Mouse (Mus musculus): ENCODE data around the gene Sucla2. TPM values are rescaled to one million over a fixed set of nuclear protein-coding genes. Genes with fewer than 3 reads are reported as not detected.

The Sucla2 gene
- polyA plus RNA-seq, 1 experiment from 2014 or later: 110 TPM

DNA sequence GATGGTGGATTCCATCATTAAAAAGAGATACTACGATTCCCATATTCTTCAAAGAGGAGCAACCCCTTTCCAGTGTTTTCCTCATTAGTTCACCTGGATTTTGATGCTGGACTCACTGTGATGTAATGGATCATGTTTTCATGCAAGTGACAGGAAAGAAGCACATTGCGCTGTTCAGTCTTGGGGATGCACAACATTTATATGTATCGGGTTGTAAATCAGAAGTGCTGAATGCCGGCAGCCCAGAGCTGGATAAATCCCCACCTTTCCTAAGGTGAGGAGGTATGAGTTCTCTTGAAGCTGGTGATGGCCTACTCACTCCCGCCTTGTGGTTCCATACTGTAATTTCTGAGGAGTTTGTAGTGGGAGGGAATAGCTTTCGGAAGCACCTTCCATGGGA, 31.8 kb upstream of the Sucla2 start:
- H3K4me3 ChIP-seq (replicated peaks; ENCODE audit: low read length): no peak overlapping the region
- WGBS: 95% methylated on average over 6 of the region's 6 CpGs
- no peaks in the 10 kb centered on the region for H3K27me3 ChIP-seq (replicated peaks; ENCODE audit: control insufficient read depth, insufficient read depth, low read length)
- H3K36me3 ChIP-seq (ENCODE audit: control insufficient read depth, insufficient read depth): no peaks in the 10 kb centered on the region
- peaks cover 6% of the 10 kb centered on the region; the same call in 1 of the 2 replicates for H3K9me3 ChIP-seq (ENCODE audit: control insufficient read depth, low read length)
- H3K9ac ChIP-seq (replicated peaks; ENCODE audit: low read depth, low read length): no peak overlapping the region
- no peak for ATAC-seq
- H3K27ac ChIP-seq (ENCODE audit: low read length): no peak overlapping the region
- no peaks in the 10 kb centered on the region for H3K4me1 ChIP-seq (replicated peaks; ENCODE audit: control insufficient read depth, insufficient read depth, low read length)
- no peak overlapping the region for H3K4me2 ChIP-seq (ENCODE audit: low read length)

DNA sequence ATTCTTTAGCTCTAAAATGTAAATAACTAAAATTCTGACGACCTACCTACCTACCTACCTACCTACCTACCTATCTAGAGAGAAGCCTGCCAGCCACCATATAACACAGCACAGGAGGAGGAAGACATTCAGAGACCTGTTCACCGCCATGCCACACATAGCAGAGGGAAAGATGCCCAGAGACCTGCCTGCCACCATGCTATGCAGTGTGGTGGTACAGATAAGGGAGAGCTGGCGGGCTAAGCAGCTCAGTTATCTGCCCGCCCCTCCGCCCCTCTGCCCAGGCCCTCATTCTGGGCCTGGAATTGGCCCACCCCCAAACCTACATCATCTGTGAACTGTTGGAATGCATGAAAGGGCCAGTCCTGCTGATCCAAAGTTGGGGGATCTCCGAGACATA, 31.0 kb upstream of the Sucla2 start:
- 81% methylated on average over 6 of the region's 6 CpGs for WGBS
- no peak overlapping the region for H3K9ac ChIP-seq (replicated peaks; ENCODE audit: low read depth, low read length)
- H3K4me2 ChIP-seq (ENCODE audit: low read length): no peak overlapping the region
- H3K27ac ChIP-seq (ENCODE audit: low read length): no peak overlapping the region
- H3K36me3 ChIP-seq (ENCODE audit: control insufficient read depth, insufficient read depth): no peaks in the 10 kb centered on the region
- H3K4me3 ChIP-seq (replicated peaks; ENCODE audit: low read length): no peak overlapping the region
- no peaks in the 10 kb centered on the region for H3K4me1 ChIP-seq (replicated peaks; ENCODE audit: control insufficient read depth, insufficient read depth, low read length)
- H3K9me3 ChIP-seq (ENCODE audit: control insufficient read depth, low read length): peaks cover 6% of the 10 kb centered on the region; the same call in 1 of the 2 replicates
- H3K27me3 ChIP-seq (replicated peaks; ENCODE audit: control insufficient read depth, insufficient read depth, low read length): no peaks in the 10 kb centered on the region
- ATAC-seq: no peak

DNA sequence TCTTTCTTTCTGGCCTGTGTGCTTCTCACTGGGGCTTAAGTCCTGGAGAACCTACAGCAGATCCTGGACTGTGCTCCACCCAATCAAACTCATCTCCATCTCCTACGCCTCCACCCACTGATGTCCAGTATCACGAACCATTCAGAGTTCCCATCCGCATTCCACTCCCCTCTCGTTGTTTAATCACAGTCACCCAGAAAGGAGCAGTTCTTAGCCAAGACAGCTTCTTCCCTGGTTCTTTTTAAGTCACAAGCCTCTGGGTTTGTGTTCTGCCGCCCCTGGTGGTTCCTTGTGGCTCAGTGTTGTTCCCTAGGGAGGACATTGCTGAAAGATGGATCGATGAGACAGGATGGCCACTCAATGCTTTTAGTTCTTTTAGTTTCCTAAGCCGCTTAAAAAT, 29.4 kb upstream of the Sucla2 start:
- no peak for ATAC-seq

DNA sequence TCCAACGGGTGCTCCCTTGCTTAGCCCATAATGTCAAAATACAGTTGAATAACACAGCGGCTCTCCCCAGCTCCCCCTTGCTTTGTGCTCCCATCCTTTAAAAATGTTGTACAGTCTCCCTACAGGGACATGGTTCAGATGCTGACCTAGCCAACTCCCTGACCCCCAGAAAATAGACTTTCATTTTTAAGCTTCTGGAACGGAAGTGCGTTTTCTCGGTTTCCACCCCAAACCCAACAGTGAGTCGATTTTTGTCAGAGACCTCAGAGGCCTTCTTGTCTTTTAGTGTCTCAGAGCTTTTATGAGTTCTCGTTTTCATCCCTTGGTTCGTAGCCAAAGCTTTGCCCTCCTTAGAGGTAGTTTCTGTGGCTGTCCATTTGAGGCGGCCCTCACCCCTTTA, 23.8 kb upstream of the Sucla2 start:
- H3K27ac ChIP-seq (ENCODE audit: low read length): no peak overlapping the region
- H3K9ac ChIP-seq (replicated peaks; ENCODE audit: low read depth, low read length): no peak overlapping the region
- peaks cover 19% of the 10 kb centered on the region for H3K4me1 ChIP-seq (replicated peaks; ENCODE audit: control insufficient read depth, insufficient read depth, low read length)
- H3K4me2 ChIP-seq (ENCODE audit: low read length): no peak overlapping the region
- H3K36me3 ChIP-seq (ENCODE audit: control insufficient read depth, insufficient read depth): no peaks in the 10 kb centered on the region
- WGBS: 85% methylated on average over 9 of the region's 9 CpGs
- no peaks in the 10 kb centered on the region for H3K9me3 ChIP-seq (ENCODE audit: control insufficient read depth, low read length)
- no peak for ATAC-seq
- no peak overlapping the region for H3K4me3 ChIP-seq (replicated peaks; ENCODE audit: low read length)
- no peaks in the 10 kb centered on the region for H3K27me3 ChIP-seq (replicated peaks; ENCODE audit: control insufficient read depth, insufficient read depth, low read length)

More for the DNA sequence above, 29.4 kb upstream of the Sucla2 start:
- H3K4me3 ChIP-seq (replicated peaks; ENCODE audit: low read length): no peak overlapping the region
- H3K36me3 ChIP-seq (ENCODE audit: control insufficient read depth, insufficient read depth): no peaks in the 10 kb centered on the region
- no peak overlapping the region for H3K27ac ChIP-seq (ENCODE audit: low read length)
- H3K9me3 ChIP-seq (ENCODE audit: control insufficient read depth, low read length): peaks cover 2% of the 10 kb centered on the region; the same call in 1 of the 2 replicates
- H3K4me1 ChIP-seq (replicated peaks; ENCODE audit: control insufficient read depth, insufficient read depth, low read length): no peaks in the 10 kb centered on the region
- H3K9ac ChIP-seq (replicated peaks; ENCODE audit: low read depth, low read length): no peak overlapping the region
- WGBS: 82% methylated on average over 7 of the region's 7 CpGs
- no peaks in the 10 kb centered on the region for H3K27me3 ChIP-seq (replicated peaks; ENCODE audit: control insufficient read depth, insufficient read depth, low read length)
- H3K4me2 ChIP-seq (ENCODE audit: low read length): no peak overlapping the region

DNA sequence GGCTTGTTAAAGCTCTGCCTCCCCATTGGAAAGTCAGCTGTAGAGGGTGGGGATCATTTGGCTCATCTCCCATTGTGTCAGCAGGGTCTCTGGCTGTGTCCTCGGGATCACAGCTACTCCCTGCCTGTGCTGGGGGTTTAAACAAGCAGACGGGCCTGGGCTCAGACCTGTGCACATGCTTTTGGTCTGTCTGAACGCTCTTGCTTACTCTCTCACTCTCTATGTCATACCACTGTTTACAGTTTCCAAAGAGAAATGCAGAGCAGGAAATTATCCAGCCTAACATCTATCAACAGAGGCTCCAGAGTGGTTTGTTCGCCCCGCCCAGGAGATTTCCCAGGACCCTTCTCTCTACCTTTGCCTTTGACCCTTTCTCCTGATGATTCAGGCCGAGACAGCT, 23.4 kb upstream of the Sucla2 start:
- Histone ChIP-seq H3K27ac (ENCODE audit: low read length) (no peak overlapping the region), H3K4me1 (replicated peaks; ENCODE audit: control insufficient read depth, insufficient read depth, low read length) (peaks cover 19% of the 10 kb centered on the region), H3K27me3 (replicated peaks; ENCODE audit: control insufficient read depth, insufficient read depth, low read length) (no peaks in the 10 kb centered on the region), H3K36me3 (ENCODE audit: control insufficient read depth, insufficient read depth) (no peaks in the 10 kb centered on the region), H3K9ac (replicated peaks; ENCODE audit: low read depth, low read length) (no peak overlapping the region), H3K4me3 (replicated peaks; ENCODE audit: low read length) (no peak overlapping the region), H3K9me3 (ENCODE audit: control insufficient read depth, low read length) (no peaks in the 10 kb centered on the region), H3K4me2 (ENCODE audit: low read length) (no peak overlapping the region)
- WGBS: 69% methylated on average over 6 of the region's 6 CpGs
- ATAC-seq: peak; percentile 17; the same call in 1 of the 2 replicates

DNA sequence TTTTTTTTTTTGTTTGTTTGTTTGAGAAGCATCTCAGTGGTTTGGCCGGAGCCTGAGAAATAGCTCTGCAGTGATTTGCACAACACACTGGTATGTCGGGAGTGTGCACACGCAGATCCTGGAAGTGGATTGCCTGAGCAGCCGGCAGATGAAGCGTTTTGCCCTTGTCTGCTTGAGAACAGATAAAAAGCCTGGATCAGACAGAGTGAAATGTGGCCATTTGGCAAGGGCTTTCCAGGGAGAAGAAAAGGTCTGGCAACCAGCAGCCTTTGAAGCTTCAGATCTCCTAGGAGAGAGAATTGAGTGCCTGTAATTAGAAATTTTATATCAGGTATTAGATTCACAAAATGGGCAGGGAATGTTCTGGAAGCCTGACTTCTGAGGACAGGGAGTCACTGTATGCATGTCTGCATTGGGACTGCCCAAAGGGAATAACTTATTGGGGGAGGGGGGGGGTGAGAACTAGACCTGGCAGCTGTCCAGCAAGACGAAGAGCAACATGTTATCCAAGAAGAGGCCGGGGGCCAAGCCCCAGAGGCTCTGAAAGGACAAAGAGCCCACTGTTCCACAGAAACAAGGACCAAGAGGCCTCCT, 22.4 kb upstream of the Sucla2 start:
- Histone ChIP-seq H3K4me2 (ENCODE audit: low read length) (no peak overlapping the region), H3K4me1 (replicated peaks; ENCODE audit: control insufficient read depth, insufficient read depth, low read length) (peaks cover 19% of the 10 kb centered on the region), H3K36me3 (ENCODE audit: control insufficient read depth, insufficient read depth) (no peaks in the 10 kb centered on the region), H3K27ac (ENCODE audit: low read length) (peak overlapping the region; percentile 77), H3K27me3 (replicated peaks; ENCODE audit: control insufficient read depth, insufficient read depth, low read length) (no peaks in the 10 kb centered on the region), H3K4me3 (replicated peaks; ENCODE audit: low read length) (no peak overlapping the region), H3K9ac (replicated peaks; ENCODE audit: low read depth, low read length) (no peak overlapping the region), H3K9me3 (ENCODE audit: control insufficient read depth, low read length) (no peaks in the 10 kb centered on the region)
- WGBS: 12% methylated on average over 7 of the region's 7 CpGs
- ATAC-seq: peak; percentile 69

DNA sequence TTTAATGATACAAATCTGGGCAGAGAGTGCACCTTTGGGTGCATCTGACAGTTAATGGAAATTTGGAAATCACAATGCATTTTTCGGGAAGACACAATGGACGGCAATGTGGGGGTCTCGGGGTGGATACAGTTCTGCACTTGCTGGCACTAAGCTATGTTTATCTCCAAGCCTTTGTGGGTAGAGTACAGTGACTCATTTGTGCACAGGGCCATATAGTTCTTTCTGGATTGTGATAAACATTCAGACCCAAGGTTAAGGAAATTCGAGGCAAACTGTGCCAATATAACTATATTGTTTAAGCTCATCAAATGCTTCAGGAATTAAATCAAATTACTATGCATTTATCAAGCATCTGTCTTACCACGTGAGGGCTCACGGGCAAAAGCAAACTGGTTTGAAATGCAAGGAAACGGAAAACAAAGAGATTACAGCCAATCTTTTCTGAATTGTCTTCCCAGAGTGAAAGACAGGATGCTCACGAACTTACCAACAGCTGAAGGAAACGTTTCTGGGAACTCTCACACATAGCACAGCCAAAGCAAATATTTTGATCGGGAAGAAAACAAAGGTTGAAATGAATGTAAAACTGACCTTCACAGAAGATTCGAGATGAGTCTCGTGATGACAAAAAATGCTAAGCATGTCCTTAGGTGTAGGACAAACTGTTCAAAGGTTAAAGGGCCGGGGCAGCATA, 21.7 kb upstream of the Sucla2 start:
- ATAC-seq: peak; percentile 75
- H3K4me1 ChIP-seq (replicated peaks; ENCODE audit: control insufficient read depth, insufficient read depth, low read length): peaks cover 19% of the 10 kb centered on the region
- no peak overlapping the region for H3K4me2 ChIP-seq (ENCODE audit: low read length)
- no peak overlapping the region for H3K4me3 ChIP-seq (replicated peaks; ENCODE audit: low read length)
- peak overlapping the region; percentile 77 for H3K27ac ChIP-seq (ENCODE audit: low read length)
- 28% methylated on average over 13 of the region's 13 CpGs for WGBS
- H3K36me3 ChIP-seq (ENCODE audit: control insufficient read depth, insufficient read depth): no peaks in the 10 kb centered on the region
- H3K27me3 ChIP-seq (replicated peaks; ENCODE audit: control insufficient read depth, insufficient read depth, low read length): no peaks in the 10 kb centered on the region
- no peaks in the 10 kb centered on the region for H3K9me3 ChIP-seq (ENCODE audit: control insufficient read depth, low read length)
- H3K9ac ChIP-seq (replicated peaks; ENCODE audit: low read depth, low read length): no peak overlapping the region

DNA sequence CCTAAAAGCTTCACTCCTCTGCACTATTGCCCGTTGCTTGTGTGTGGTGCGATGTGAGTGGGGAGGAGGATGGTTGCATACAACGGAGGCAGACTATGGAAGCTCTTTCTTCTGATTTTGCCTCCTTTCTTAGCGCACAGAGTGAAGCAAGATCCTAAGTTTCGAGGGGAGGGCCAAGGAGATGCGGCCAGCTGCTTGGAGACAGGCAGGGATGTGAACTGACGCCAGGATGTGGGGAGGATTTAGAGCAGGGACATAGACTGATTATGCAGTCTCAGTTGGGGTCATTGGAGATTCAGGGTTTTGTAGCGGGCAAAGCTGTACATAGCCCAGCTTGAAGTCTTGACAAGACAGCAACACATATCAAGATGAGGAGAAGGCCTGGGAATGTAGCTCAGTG, 18.8 kb upstream of the Sucla2 start:
- no peak for ATAC-seq
- Histone ChIP-seq H3K27ac (ENCODE audit: low read length) (no peak overlapping the region), H3K9ac (replicated peaks; ENCODE audit: low read depth, low read length) (no peak overlapping the region), H3K9me3 (ENCODE audit: control insufficient read depth, low read length) (no peaks in the 10 kb centered on the region), H3K36me3 (ENCODE audit: control insufficient read depth, insufficient read depth) (no peaks in the 10 kb centered on the region), H3K4me3 (replicated peaks; ENCODE audit: low read length) (no peak overlapping the region), H3K4me1 (replicated peaks; ENCODE audit: control insufficient read depth, insufficient read depth, low read length) (peaks cover 30% of the 10 kb centered on the region), H3K4me2 (ENCODE audit: low read length) (no peak overlapping the region), H3K27me3 (replicated peaks; ENCODE audit: control insufficient read depth, insufficient read depth, low read length) (no peaks in the 10 kb centered on the region)
- 72% methylated on average over 8 of the region's 8 CpGs for WGBS

DNA sequence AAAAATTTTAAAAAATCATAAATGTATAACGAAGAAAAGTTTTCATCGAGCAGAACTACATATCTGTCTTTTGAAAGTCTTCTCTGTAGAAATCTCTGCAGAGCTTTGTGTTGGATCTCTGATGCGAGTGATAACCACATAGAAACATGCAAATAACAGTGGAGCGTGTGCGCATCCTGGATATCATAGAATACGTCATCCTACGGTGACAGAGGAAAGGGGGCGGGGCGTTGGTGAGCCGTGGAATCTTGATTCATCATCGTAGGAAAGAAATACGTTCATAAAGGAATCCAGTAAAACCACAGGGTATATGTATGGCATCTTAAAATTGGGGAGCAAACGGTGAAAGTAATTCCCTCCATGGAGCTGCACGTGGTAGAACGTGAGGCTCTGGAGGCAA, 17.9 kb upstream of the Sucla2 start:
- peaks cover 33% of the 10 kb centered on the region for H3K4me1 ChIP-seq (replicated peaks; ENCODE audit: control insufficient read depth, insufficient read depth, low read length)
- 92% methylated on average over 15 of the region's 15 CpGs for WGBS
- no peaks in the 10 kb centered on the region; the same call in 1 of the 2 replicates for H3K36me3 ChIP-seq (ENCODE audit: control insufficient read depth, insufficient read depth)
- no peaks in the 10 kb centered on the region for H3K27me3 ChIP-seq (replicated peaks; ENCODE audit: control insufficient read depth, insufficient read depth, low read length)
- H3K4me3 ChIP-seq (replicated peaks; ENCODE audit: low read length): no peak overlapping the region
- H3K4me2 ChIP-seq (ENCODE audit: low read length): no peak overlapping the region
- H3K9ac ChIP-seq (replicated peaks; ENCODE audit: low read depth, low read length): no peak overlapping the region
- ATAC-seq: no peak
- no peak overlapping the region for H3K27ac ChIP-seq (ENCODE audit: low read length)
- H3K9me3 ChIP-seq (ENCODE audit: control insufficient read depth, low read length): no peaks in the 10 kb centered on the region
